Mouse (Mus musculus): ENCODE results near the gene Nosip. TPM values are rescaled to one million over a fixed set of nuclear protein-coding genes. Genes with fewer than 3 reads are reported as not detected.

Gene Nosip
- total RNA-seq, 1 experiment: 94.2 TPM

- Histone ChIP-seq H3K4me1 (ENCODE audit: control insufficient read depth in 2 of 2, insufficient read depth in 2 of 2, low read length in 2 of 2, poor library complexity in 1 of 2) (peaks cover 3 to 15% of the 10 kb centered on the region in 2 experiments; a peak in 3 of 4 replicates), H3K9me3 (ENCODE audit: control insufficient read depth, insufficient read depth, low read depth, low read length) (no peaks in the 10 kb centered on the region), H3K27ac (ENCODE audit: insufficient read depth, low read depth, low read length, poor library complexity, severe bottlenecking) (peak overlapping the region; percentile 69), H3K36me3 (ENCODE audit: control insufficient read depth, insufficient read depth, low read length, poor library complexity, severe bottlenecking) (peaks cover 26% of the 10 kb centered on the region), H3K9ac (ENCODE audit: insufficient read depth, low read depth, low read length, poor library complexity, severe bottlenecking) (peak overlapping the region; percentile 92), H3K4me3 (ENCODE audit: insufficient read depth in 1 of 2, low read depth in 1 of 2, low read length in 2 of 2, poor library complexity in 1 of 2, severe bottlenecking in 1 of 2) (peak overlapping the region; percentile 93 to 96)
- TF ChIP-seq ZC3H11A (IDR thresholded peaks at IDR 0.05; ENCODE audit: borderline replicate concordance, low read depth, low read length) (no peak), ZNF384 (IDR thresholded peaks at IDR 0.05; ENCODE audit: low read depth, low read length) (no peak), MAFK (IDR thresholded peaks at IDR 0.05; ENCODE audit: insufficient read depth, low read depth, low read length) (no peak), HCFC1 (IDR thresholded peaks at IDR 0.05; ENCODE audit: borderline replicate concordance, insufficient read depth, low read length) (no peak), CHD2 (IDR thresholded peaks at IDR 0.05; ENCODE audit: low read depth, low read length) (no peak)
- in situ Hi-C loops (cut with MboI; ENCODE audit: low sequenced_read_pairs in 2 of 2, unreplicated experiment in 2 of 2): no loop called here
- no peak for DNase-seq (ENCODE audit: low read depth, low spot score)
Observed at GRCm38 (mm10) chr7:45015344-45015956, 46.8 kb upstream of the Nosip start.

DNA sequence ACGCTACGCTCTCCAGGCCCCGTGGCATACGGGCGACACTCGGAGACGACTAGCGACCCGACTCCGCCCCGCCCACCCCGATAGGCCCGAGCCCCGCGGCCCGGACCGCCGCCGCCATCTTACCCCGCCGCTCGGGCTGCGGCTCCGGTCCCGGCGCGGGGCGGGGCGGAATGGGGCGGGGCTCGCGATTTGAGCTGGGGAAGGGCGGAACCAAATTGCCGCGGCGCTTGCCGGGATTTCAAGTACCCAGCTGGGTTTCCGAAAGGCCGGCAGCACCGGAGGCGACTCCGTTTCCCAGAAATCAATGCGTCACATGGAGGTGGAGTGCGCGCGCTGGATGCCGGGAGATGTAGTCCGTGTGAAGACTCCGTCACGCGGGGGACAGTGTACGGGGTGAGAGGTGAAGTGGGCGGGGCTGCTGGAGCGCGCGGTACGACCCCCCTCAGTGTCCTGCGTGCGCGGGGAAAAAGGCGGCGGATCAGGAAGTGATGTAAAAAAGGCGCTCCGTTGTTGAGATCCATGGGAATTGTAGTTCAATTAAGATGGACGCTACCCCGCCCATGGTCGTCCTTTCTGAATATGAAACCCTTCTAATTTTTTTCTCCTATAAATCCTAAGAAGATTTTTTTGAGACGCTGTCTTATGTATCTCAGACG, 46.1 kb upstream of the Nosip start, which contains the start of gene Scaf1:
Gene Scaf1, minus strand, starts transcription at position 407 of the 656 bp plus-strand sequence.
- peaks cover 3 to 15% of the 10 kb centered on the region in 2 experiments; a peak in 3 of 4 replicates for H3K4me1 ChIP-seq (ENCODE audit: control insufficient read depth in 2 of 2, insufficient read depth in 2 of 2, low read length in 2 of 2, poor library complexity in 1 of 2)
- in situ Hi-C loops (cut with MboI; ENCODE audit: low sequenced_read_pairs in 2 of 2, unreplicated experiment in 2 of 2): no loop called here
- DNase-seq (ENCODE audit: low read depth, low spot score): peak; percentile 99
- H3K4me3 ChIP-seq (ENCODE audit: insufficient read depth in 1 of 2, low read depth in 1 of 2, low read length in 2 of 2, poor library complexity in 1 of 2, severe bottlenecking in 1 of 2): peak within 1 kb of the TSS; percentile 93 to 96
- H3K9ac ChIP-seq (ENCODE audit: insufficient read depth, low read depth, low read length, poor library complexity, severe bottlenecking): peak within 1 kb of the TSS; percentile 92
- peak within 1 kb of the TSS; percentile 69 for H3K27ac ChIP-seq (ENCODE audit: insufficient read depth, low read depth, low read length, poor library complexity, severe bottlenecking)
- peaks cover 26% of the 10 kb centered on the region for H3K36me3 ChIP-seq (ENCODE audit: control insufficient read depth, insufficient read depth, low read length, poor library complexity, severe bottlenecking)
- TF ChIP-seq HCFC1 (IDR thresholded peaks at IDR 0.05; ENCODE audit: borderline replicate concordance, insufficient read depth, low read length) (peak; percentile 97), ZNF384 (IDR thresholded peaks at IDR 0.05; ENCODE audit: low read depth, low read length) (no peak)
- no peaks in the 10 kb centered on the region for H3K9me3 ChIP-seq (ENCODE audit: control insufficient read depth, insufficient read depth, low read depth, low read length)

GRCm38 (mm10) chr7:45016761-45017160, 45.5 kb upstream of the Nosip start:
- H3K9me3 ChIP-seq (ENCODE audit: control insufficient read depth, insufficient read depth, low read depth, low read length): no peaks in the 10 kb centered on the region
- no peak for TF ChIP-seq ZNF384 (IDR thresholded peaks at IDR 0.05; ENCODE audit: low read depth, low read length)
- no peak for TF ChIP-seq ZC3H11A (IDR thresholded peaks at IDR 0.05; ENCODE audit: borderline replicate concordance, low read depth, low read length)
- TF ChIP-seq HCFC1 (IDR thresholded peaks at IDR 0.05; ENCODE audit: borderline replicate concordance, insufficient read depth, low read length): no peak
- no peak for TF ChIP-seq MAFK (IDR thresholded peaks at IDR 0.05; ENCODE audit: insufficient read depth, low read depth, low read length)
- no peak for TF ChIP-seq CHD2 (IDR thresholded peaks at IDR 0.05; ENCODE audit: low read depth, low read length)
- no peak overlapping the region for H3K27ac ChIP-seq (ENCODE audit: insufficient read depth, low read depth, low read length, poor library complexity, severe bottlenecking)
- peaks cover 3 to 15% of the 10 kb centered on the region in 2 experiments; a peak in 3 of 4 replicates for H3K4me1 ChIP-seq (ENCODE audit: control insufficient read depth in 2 of 2, insufficient read depth in 2 of 2, low read length in 2 of 2, poor library complexity in 1 of 2)
- H3K36me3 ChIP-seq (ENCODE audit: control insufficient read depth, insufficient read depth, low read length, poor library complexity, severe bottlenecking): peaks cover 20% of the 10 kb centered on the region
- H3K4me3 ChIP-seq (ENCODE audit: insufficient read depth in 1 of 2, low read depth in 1 of 2, low read length in 2 of 2, poor library complexity in 1 of 2, severe bottlenecking in 1 of 2): peak overlapping the region; percentile 59 to 79
- H3K9ac ChIP-seq (ENCODE audit: insufficient read depth, low read depth, low read length, poor library complexity, severe bottlenecking): peak overlapping the region; percentile 46
- DNase-seq (ENCODE audit: low read depth, low spot score): no peak
- in situ Hi-C loops (cut with MboI; ENCODE audit: low sequenced_read_pairs in 2 of 2, unreplicated experiment in 2 of 2): no loop called here

DNA sequence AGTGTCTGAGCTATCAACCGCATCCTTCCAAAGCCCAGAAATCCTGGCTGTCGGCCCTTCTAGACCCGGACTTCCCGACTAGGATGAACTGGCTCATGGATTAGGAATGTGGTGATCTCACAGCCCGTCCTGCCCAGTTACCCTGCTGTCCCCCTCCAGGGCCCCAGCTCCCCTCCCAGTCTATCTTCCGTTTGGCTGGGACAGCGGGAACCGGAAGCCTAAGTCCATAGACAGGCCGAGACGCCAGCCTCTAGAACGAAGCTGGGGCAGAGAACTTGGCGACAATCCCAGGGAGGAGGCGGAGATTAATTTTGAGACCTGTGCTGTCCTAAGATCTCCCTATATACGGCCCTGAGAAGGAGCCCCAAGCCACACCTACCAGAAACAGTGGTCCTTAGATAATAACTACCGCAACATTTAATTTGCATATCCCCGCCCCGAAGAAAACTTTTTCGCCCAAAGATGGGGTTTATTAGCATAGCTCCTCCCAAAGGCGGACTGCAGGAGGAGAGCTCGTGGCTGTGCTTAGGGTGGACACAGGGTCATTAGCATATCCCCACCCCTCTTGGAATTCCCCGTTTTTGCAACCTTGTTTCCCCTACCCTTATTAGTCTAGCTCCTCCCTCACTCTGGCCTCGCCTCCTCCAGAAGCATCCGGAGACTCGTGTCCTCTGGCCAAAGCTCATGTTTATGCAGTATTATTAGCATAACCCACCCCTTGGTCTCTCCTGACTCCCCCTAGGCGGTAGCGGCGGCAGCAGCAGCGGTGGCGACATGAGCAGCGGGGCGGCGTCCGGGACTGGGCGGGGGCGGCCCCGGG, 44.8 kb upstream of the Nosip start, which contains the start of gene Rras:
Gene Rras, plus strand, starts transcription at position 720 of the 820 bp plus-strand sequence.
- no peak for TF ChIP-seq ZNF384 (IDR thresholded peaks at IDR 0.05; ENCODE audit: low read depth, low read length)
- no peak for TF ChIP-seq ZC3H11A (IDR thresholded peaks at IDR 0.05; ENCODE audit: borderline replicate concordance, low read depth, low read length)
- TF ChIP-seq MAFK (IDR thresholded peaks at IDR 0.05; ENCODE audit: insufficient read depth, low read depth, low read length): no peak
- TF ChIP-seq CHD2 (IDR thresholded peaks at IDR 0.05; ENCODE audit: low read depth, low read length): no peak
- no peak for TF ChIP-seq HCFC1 (IDR thresholded peaks at IDR 0.05; ENCODE audit: borderline replicate concordance, insufficient read depth, low read length)
- Histone ChIP-seq H3K4me3 (ENCODE audit: insufficient read depth in 1 of 2, low read depth in 1 of 2, low read length in 2 of 2, poor library complexity in 1 of 2, severe bottlenecking in 1 of 2) (peak within 1 kb of the TSS; percentile 64 to 79), H3K9ac (ENCODE audit: insufficient read depth, low read depth, low read length, poor library complexity, severe bottlenecking) (peak within 1 kb of the TSS; percentile 64), H3K27ac (ENCODE audit: insufficient read depth, low read depth, low read length, poor library complexity, severe bottlenecking) (no peak within 1 kb of the TSS), H3K36me3 (ENCODE audit: control insufficient read depth, insufficient read depth, low read length, poor library complexity, severe bottlenecking) (peaks cover 13% of the 10 kb centered on the region), H3K4me1 (ENCODE audit: control insufficient read depth in 2 of 2, insufficient read depth in 2 of 2, low read length in 2 of 2, poor library complexity in 1 of 2) (peaks cover 3 to 15% of the 10 kb centered on the region in 2 experiments; a peak in 3 of 4 replicates), H3K9me3 (ENCODE audit: control insufficient read depth, insufficient read depth, low read depth, low read length) (no peaks in the 10 kb centered on the region)
- peak; percentile 99 for DNase-seq (ENCODE audit: low read depth, low spot score)
- in situ Hi-C loops (cut with MboI; ENCODE audit: low sequenced_read_pairs in 2 of 2, unreplicated experiment in 2 of 2): no loop called here

Measured in ES-E14 (cell line).